Mouse (Mus musculus): ENCODE data around the gene Zglp1. TPM values are rescaled to one million over a fixed set of nuclear protein-coding genes. Genes with fewer than 3 reads are reported as not detected.

Gene Zglp1
- polyA plus RNA-seq, 1 experiment from 2014 or later: 0.38 TPM

GRCm38 (mm10) chr9:21033136-21033535 is 33.8 kb downstream of the Zglp1 start:
- no peaks in the 10 kb centered on the region for H3K9me3 ChIP-seq (replicated peaks)
- H3K27ac ChIP-seq: no peak overlapping the region
- ATAC-seq (ENCODE audit: low read depth) (peak; percentile 49), DNase-seq (peak; percentile 88)
- H3K4me3 ChIP-seq (replicated peaks): peak overlapping the region; percentile 75
- no peaks in the 10 kb centered on the region for H3K36me3 ChIP-seq
- peaks cover 83% of the 10 kb centered on the region for H3K4me1 ChIP-seq (replicated peaks)
- peak overlapping the region; percentile 99 for H3K4me2 ChIP-seq
- under 1% methylated on average over 34 of the region's 34 CpGs for WGBS (ENCODE audit: insufficient replicate concordance)
- peak overlapping the region; percentile 75 for H3K9ac ChIP-seq
- peaks cover 66% of the 10 kb centered on the region for H3K27me3 ChIP-seq

- Histone ChIP-seq H3K4me2 (peak overlapping the region; percentile 99), H3K4me3 (replicated peaks) (peak overlapping the region; percentile 75), H3K9ac (peak overlapping the region; percentile 75), H3K4me1 (replicated peaks) (peaks cover 86% of the 10 kb centered on the region), H3K36me3 (peaks cover 6% of the 10 kb centered on the region; the same call in 1 of the 2 replicates), H3K27me3 (peaks cover 60% of the 10 kb centered on the region), H3K9me3 (replicated peaks) (no peaks in the 10 kb centered on the region), H3K27ac (no peak overlapping the region)
- no peak for ATAC-seq (ENCODE audit: low read depth)
- DNase-seq: no peak
- 4% methylated on average over 7 of the region's 7 CpGs for WGBS (ENCODE audit: insufficient replicate concordance)
Observed at GRCm38 (mm10) chr9:21032491-21032890, 34.4 kb downstream of the Zglp1 start.

GRCm38 (mm10) chr9:21031896-21032351 is 35.0 kb downstream of the Zglp1 start, which contains the start of gene Icam5:
TSS of gene Icam5 (plus strand) at chr9:21032073.
- H3K4me1 ChIP-seq (replicated peaks): peaks cover 86% of the 10 kb centered on the region
- H3K4me2 ChIP-seq: peak within 1 kb of the TSS; percentile 99
- H3K4me3 ChIP-seq (replicated peaks): peak within 1 kb of the TSS; percentile 75
- under 1% methylated on average over 35 of the region's 35 CpGs for WGBS (ENCODE audit: insufficient replicate concordance)
- H3K36me3 ChIP-seq: peaks cover 11% of the 10 kb centered on the region; the same call in 1 of the 2 replicates
- peaks cover 54% of the 10 kb centered on the region for H3K27me3 ChIP-seq
- ATAC-seq (ENCODE audit: low read depth): no peak
- no peaks in the 10 kb centered on the region for H3K9me3 ChIP-seq (replicated peaks)
- DNase-seq: no peak
- H3K27ac ChIP-seq: peak within 1 kb of the TSS; percentile 94
- peak within 1 kb of the TSS; percentile 75 for H3K9ac ChIP-seq

GRCm38 (mm10) chr9:21031251-21031895 is 35.5 kb downstream of the Zglp1 start:
- peak overlapping the region; percentile 75 for H3K9ac ChIP-seq
- ATAC-seq (ENCODE audit: low read depth) (no peak), DNase-seq (peak; percentile 60)
- H3K4me3 ChIP-seq (replicated peaks): peak overlapping the region; percentile 75
- peaks cover 48% of the 10 kb centered on the region for H3K27me3 ChIP-seq
- peak overlapping the region; percentile 99 for H3K4me2 ChIP-seq
- peaks cover 11% of the 10 kb centered on the region; the same call in 1 of the 2 replicates for H3K36me3 ChIP-seq
- H3K9me3 ChIP-seq (replicated peaks): no peaks in the 10 kb centered on the region
- WGBS (ENCODE audit: insufficient replicate concordance): under 1% methylated on average over 36 of the region's 36 CpGs
- peaks cover 86% of the 10 kb centered on the region for H3K4me1 ChIP-seq (replicated peaks)
- H3K27ac ChIP-seq: peak overlapping the region; percentile 94

GRCm38 (mm10) chr9:21030781-21031250 is 36.1 kb downstream of the Zglp1 start:
- Histone ChIP-seq H3K27me3 (peaks cover 43% of the 10 kb centered on the region), H3K9ac (peak overlapping the region; percentile 94), H3K4me1 (replicated peaks) (peaks cover 84% of the 10 kb centered on the region), H3K9me3 (replicated peaks) (no peaks in the 10 kb centered on the region), H3K4me3 (replicated peaks) (peak overlapping the region; percentile 75), H3K4me2 (peak overlapping the region; percentile 99), H3K36me3 (peaks cover 14% of the 10 kb centered on the region; the same call in 1 of the 2 replicates), H3K27ac (peak overlapping the region; percentile 98)
- ATAC-seq (ENCODE audit: low read depth): peak; percentile 68
- 1% methylated on average over 13 of the region's 13 CpGs for WGBS (ENCODE audit: insufficient replicate concordance)
- peak; percentile 86 for DNase-seq

GRCm38 (mm10) chr9:21030055-21030600 is 36.8 kb downstream of the Zglp1 start:
- DNase-seq: no peak
- H3K4me1 ChIP-seq (replicated peaks): peaks cover 80% of the 10 kb centered on the region

GRCm38 (mm10) chr9:21029291-21030054 is 37.4 kb downstream of the Zglp1 start, which contains the start of gene Icam4:
TSS of gene Icam4 (plus strand) at chr9:21029373.
- Histone ChIP-seq H3K27me3 (peaks cover 30% of the 10 kb centered on the region), H3K9me3 (replicated peaks) (no peaks in the 10 kb centered on the region), H3K4me1 (replicated peaks) (peaks cover 74% of the 10 kb centered on the region), H3K9ac (peak within 1 kb of the TSS; percentile 94), H3K4me2 (peak within 1 kb of the TSS; percentile 99), H3K4me3 (replicated peaks) (peak within 1 kb of the TSS; percentile 75), H3K36me3 (peaks cover 18% of the 10 kb centered on the region; the same call in 1 of the 2 replicates), H3K27ac (peak within 1 kb of the TSS; percentile 98)
- DNase-seq (peak; percentile 85), ATAC-seq (ENCODE audit: low read depth) (peak; percentile 82)
- WGBS (ENCODE audit: insufficient replicate concordance): under 1% methylated on average over 37 of the region's 37 CpGs

More at GRCm38 (mm10) chr9:21030055-21030600, 36.8 kb downstream of the Zglp1 start:
- peaks cover 18% of the 10 kb centered on the region; the same call in 1 of the 2 replicates for H3K36me3 ChIP-seq
- peak overlapping the region; percentile 98 for H3K27ac ChIP-seq
- peaks cover 36% of the 10 kb centered on the region for H3K27me3 ChIP-seq
- WGBS (ENCODE audit: insufficient replicate concordance): 11% methylated on average over 22 of the region's 22 CpGs
- peak overlapping the region; percentile 75 for H3K4me3 ChIP-seq (replicated peaks)
- H3K4me2 ChIP-seq: peak overlapping the region; percentile 99
- no peaks in the 10 kb centered on the region for H3K9me3 ChIP-seq (replicated peaks)
- H3K9ac ChIP-seq: peak overlapping the region; percentile 94
- no peak; the same call in 1 of the 2 replicates for ATAC-seq (ENCODE audit: low read depth)

GRCm38 (mm10) chr9:21028560-21029110 is 38.3 kb downstream of the Zglp1 start:
- peak overlapping the region; percentile 99 for H3K4me2 ChIP-seq
- H3K4me1 ChIP-seq (replicated peaks): peaks cover 68% of the 10 kb centered on the region
- H3K36me3 ChIP-seq: peaks cover 18% of the 10 kb centered on the region; the same call in 1 of the 2 replicates
- DNase-seq (no peak), ATAC-seq (ENCODE audit: low read depth) (no peak)
- peak overlapping the region; percentile 94 for H3K9ac ChIP-seq
- no peaks in the 10 kb centered on the region for H3K9me3 ChIP-seq (replicated peaks)
- H3K4me3 ChIP-seq (replicated peaks): peak overlapping the region; percentile 75
- H3K27me3 ChIP-seq: peaks cover 21% of the 10 kb centered on the region
- peak overlapping the region; percentile 98 for H3K27ac ChIP-seq
- 47% methylated on average over 6 of the region's 6 CpGs for WGBS (ENCODE audit: insufficient replicate concordance)

- peaks cover 18% of the 10 kb centered on the region; the same call in 1 of the 2 replicates for H3K36me3 ChIP-seq
- H3K9ac ChIP-seq: peak overlapping the region; percentile 39
- peaks cover 13% of the 10 kb centered on the region for H3K27me3 ChIP-seq
- H3K4me1 ChIP-seq (replicated peaks): peaks cover 60% of the 10 kb centered on the region
- DNase-seq (no peak), ATAC-seq (ENCODE audit: low read depth) (no peak)
- peak overlapping the region; percentile 98 for H3K27ac ChIP-seq
- no peak overlapping the region for H3K4me2 ChIP-seq
- H3K4me3 ChIP-seq (replicated peaks): no peak overlapping the region
- H3K9me3 ChIP-seq (replicated peaks): no peaks in the 10 kb centered on the region
- 71% methylated on average over 8 of the region's 8 CpGs for WGBS (ENCODE audit: insufficient replicate concordance)
Observed at GRCm38 (mm10) chr9:21027774-21028290, 39.1 kb downstream of the Zglp1 start.

GRCm38 (mm10) chr9:21026849-21027248 is 40.0 kb downstream of the Zglp1 start:
- WGBS (ENCODE audit: insufficient replicate concordance): 84% methylated on average over 12 of the region's 12 CpGs
- H3K4me2 ChIP-seq: no peak overlapping the region
- peaks cover 3% of the 10 kb centered on the region for H3K27me3 ChIP-seq
- no peak for ATAC-seq (ENCODE audit: low read depth)
- no peaks in the 10 kb centered on the region for H3K9me3 ChIP-seq (replicated peaks)
- H3K9ac ChIP-seq: 0 out of 2 replicates have a peak overlapping the region, but pooled peaks have one; percentile 39
- H3K4me1 ChIP-seq (replicated peaks): peaks cover 51% of the 10 kb centered on the region
- H3K4me3 ChIP-seq (replicated peaks): no peak overlapping the region
- DNase-seq: no peak
- H3K36me3 ChIP-seq: peaks cover 18% of the 10 kb centered on the region; the same call in 1 of the 2 replicates
- peak overlapping the region; percentile 98 for H3K27ac ChIP-seq

Measured in liver, embryonic 13.5 days (tissue).